Mouse (Mus musculus): ENCODE measurements around the gene Cops2. TPM values are rescaled to one million over a fixed set of nuclear protein-coding genes. Genes with fewer than 3 reads are reported as not detected.
A peak's percentile ranks its signal among the peaks of the same experiment; 100 is the strongest.

Gene Cops2
- total RNA-seq (2021) = 10 to 100 TPM; 91.2 to 92.3 TPM

GRCm38 (mm10) chr2:125858521-125859280, at the start of gene Cops2, which contains the start of gene Galk2:
Cops2 (minus strand) TSS chr2:125859139.
Galk2 (plus strand) TSS chr2:125859109.
- peak; percentile 94 for DNase-seq

- DNase-seq = no peak
Observed at GRCm38 (mm10) chr2:125907580-125908255, 48.8 kb upstream of the Cops2 start.

- no peak for DNase-seq
Observed at GRCm38 (mm10) chr2:125906407-125907066, 47.6 kb upstream of the Cops2 start.

GRCm38 (mm10) chr2:125901426-125901825, 42.5 kb upstream of the Cops2 start:
- no peak for DNase-seq

GRCm38 (mm10) chr2:125900797-125901410, 42.0 kb upstream of the Cops2 start:
- no peak for DNase-seq

GRCm38 (mm10) chr2:125896355-125896754, 37.4 kb upstream of the Cops2 start:
- DNase-seq = no peak

- DNase-seq = no peak
Observed at GRCm38 (mm10) chr2:125895099-125895498, 36.2 kb upstream of the Cops2 start.

GRCm38 (mm10) chr2:125893096-125893495, 34.2 kb upstream of the Cops2 start:
- DNase-seq = peak; percentile 61

GRCm38 (mm10) chr2:125885891-125886576, 27.1 kb upstream of the Cops2 start:
- no peak for DNase-seq

- DNase-seq = no peak
Observed at GRCm38 (mm10) chr2:125870159-125870558, 11.2 kb upstream of the Cops2 start.

GRCm38 (mm10) chr2:125868301-125868700, 9.4 kb upstream of the Cops2 start:
- DNase-seq = no peak

GRCm38 (mm10) chr2:125866058-125866740, 7.3 kb upstream of the Cops2 start:
- DNase-seq = peak; percentile 65

GRCm38 (mm10) chr2:125865585-125865984, 6.6 kb upstream of the Cops2 start:
- no peak for DNase-seq

- DNase-seq = no peak
Observed at GRCm38 (mm10) chr2:125864551-125864950, 5.6 kb upstream of the Cops2 start.

GRCm38 (mm10) chr2:125863799-125864198, 4.9 kb upstream of the Cops2 start:
- DNase-seq = no peak

- DNase-seq = no peak
Observed at GRCm38 (mm10) chr2:125857707-125858106, 1.2 kb downstream of the Cops2 start.

- DNase-seq = no peak
Observed at GRCm38 (mm10) chr2:125851237-125851636, 7.7 kb downstream of the Cops2 start.

- DNase-seq = no peak
Observed at GRCm38 (mm10) chr2:125838708-125839284, 20.1 kb downstream of the Cops2 start.

- no peak for DNase-seq
Observed at GRCm38 (mm10) chr2:125838091-125838490, 20.8 kb downstream of the Cops2 start.

GRCm38 (mm10) chr2:125829924-125830323, 29.0 kb downstream of the Cops2 start:
- no peak for DNase-seq

GRCm38 (mm10) chr2:125827898-125828297, 31.0 kb downstream of the Cops2 start:
- DNase-seq = no peak
